Mouse (Mus musculus): ENCODE data around the gene Tob1. TPM values are rescaled to one million over a fixed set of nuclear protein-coding genes. Genes with fewer than 3 reads are reported as not detected.

Tob1 gene
- polyA plus RNA-seq, 1 experiment from 2014 or later = 36.6 TPM

DNA sequence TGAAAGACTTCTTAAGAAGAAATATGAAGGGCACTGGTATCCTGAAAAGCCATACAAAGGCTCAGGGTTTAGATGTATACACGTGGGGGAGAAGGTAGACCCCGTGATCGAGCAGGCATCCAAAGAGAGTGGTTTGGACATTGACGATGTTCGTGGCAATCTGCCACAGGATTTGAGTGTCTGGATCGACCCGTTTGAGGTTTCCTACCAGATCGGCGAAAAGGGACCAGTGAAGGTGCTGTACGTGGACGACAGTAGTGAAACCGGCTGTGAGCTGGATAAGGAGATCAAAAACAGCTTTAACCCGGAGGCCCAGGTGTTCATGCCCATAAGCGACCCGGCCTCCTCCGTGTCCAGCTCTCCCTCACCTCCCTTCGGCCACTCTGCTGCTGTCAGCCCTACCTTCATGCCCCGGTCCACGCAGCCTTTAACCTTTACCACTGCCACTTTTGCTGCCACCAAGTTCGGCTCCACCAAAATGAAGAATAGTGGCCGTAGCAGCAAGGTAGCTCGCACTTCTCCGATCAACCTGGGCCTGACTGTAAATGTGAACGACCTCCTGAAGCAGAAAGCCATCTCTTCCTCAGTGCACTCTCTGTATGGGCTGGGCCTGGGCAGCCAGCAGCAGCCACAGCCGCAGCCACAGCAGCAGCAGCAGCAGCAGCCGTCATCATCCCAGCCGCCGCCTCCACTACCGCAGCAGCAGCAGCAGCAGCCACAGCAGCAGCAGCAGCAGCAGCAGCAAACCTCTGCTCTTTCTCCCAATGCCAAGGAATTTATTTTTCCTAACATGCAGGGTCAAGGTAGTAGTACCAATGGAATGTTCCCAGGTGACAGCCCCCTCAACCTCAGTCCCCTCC lies 2.7 kb downstream of the Tob1 start:
- Histone ChIP-seq H3K4me3 (ENCODE audit: low read length) (peak overlapping the region; percentile 94; the same call in 1 of the 2 replicates), H3K9ac (ENCODE audit: low read depth, low read length) (peak overlapping the region; percentile 28; the same call in 1 of the 2 replicates), H3K27me3 (ENCODE audit: control insufficient read depth, insufficient read depth, low read length) (no peaks in the 10 kb centered on the region), H3K36me3 (ENCODE audit: control insufficient read depth, insufficient read depth, low read length) (peaks cover 13% of the 10 kb centered on the region), H3K9me3 (ENCODE audit: control insufficient read depth, low read length) (no peaks in the 10 kb centered on the region), H3K4me2 (replicated peaks; ENCODE audit: low read depth, low read length) (peak overlapping the region; percentile 45; the same call in 1 of the 2 replicates), H3K27ac (ENCODE audit: low read depth, low read length) (0 out of 2 replicates have a peak overlapping the region, but pooled peaks have one; percentile 24), H3K4me1 (ENCODE audit: control insufficient read depth, insufficient read depth, low read length) (peaks cover 5% of the 10 kb centered on the region; the same call in 1 of the 2 replicates)
- no peak for ATAC-seq (ENCODE audit: low FRiP score, low TSS enrichment)
- 74% methylated on average over 29 of the region's 29 CpGs for WGBS

- peaks cover 13% of the 10 kb centered on the region for H3K36me3 ChIP-seq (ENCODE audit: control insufficient read depth, insufficient read depth, low read length)
- 91% methylated on average over 3 of the region's 3 CpGs for WGBS
- H3K9ac ChIP-seq (ENCODE audit: low read depth, low read length) = no peak overlapping the region
- no peak overlapping the region for H3K27ac ChIP-seq (ENCODE audit: low read depth, low read length)
- H3K4me2 ChIP-seq (replicated peaks; ENCODE audit: low read depth, low read length) = no peak overlapping the region
- no peaks in the 10 kb centered on the region for H3K27me3 ChIP-seq (ENCODE audit: control insufficient read depth, insufficient read depth, low read length)
- peaks cover 5% of the 10 kb centered on the region; the same call in 1 of the 2 replicates for H3K4me1 ChIP-seq (ENCODE audit: control insufficient read depth, insufficient read depth, low read length)
- H3K4me3 ChIP-seq (ENCODE audit: low read length) = no peak overlapping the region
- no peaks in the 10 kb centered on the region for H3K9me3 ChIP-seq (ENCODE audit: control insufficient read depth, low read length)
- ATAC-seq (ENCODE audit: low FRiP score, low TSS enrichment) = no peak
These were observed 4.3 kb downstream of the Tob1 start for GRCm38 (mm10) chr11:94215581-94215980.

GRCm38 (mm10) chr11:94216247-94216646 lies 5.0 kb downstream of the Tob1 start:
- Histone ChIP-seq H3K4me1 (ENCODE audit: control insufficient read depth, insufficient read depth, low read length) (peaks cover 5% of the 10 kb centered on the region; the same call in 1 of the 2 replicates), H3K4me2 (replicated peaks; ENCODE audit: low read depth, low read length) (no peak overlapping the region), H3K9me3 (ENCODE audit: control insufficient read depth, low read length) (no peaks in the 10 kb centered on the region), H3K4me3 (ENCODE audit: low read length) (no peak overlapping the region), H3K36me3 (ENCODE audit: control insufficient read depth, insufficient read depth, low read length) (peaks cover 13% of the 10 kb centered on the region), H3K27ac (ENCODE audit: low read depth, low read length) (no peak overlapping the region), H3K27me3 (ENCODE audit: control insufficient read depth, insufficient read depth, low read length) (no peaks in the 10 kb centered on the region), H3K9ac (ENCODE audit: low read depth, low read length) (no peak overlapping the region)
- no peak for ATAC-seq (ENCODE audit: low FRiP score, low TSS enrichment)
- WGBS = 14% methylated on average over 2 of the region's 2 CpGs

GRCm38 (mm10) chr11:94221257-94221656 lies 10.0 kb downstream of the Tob1 start:
- Histone ChIP-seq H3K9ac (ENCODE audit: low read depth, low read length) (no peak overlapping the region), H3K27me3 (ENCODE audit: control insufficient read depth, insufficient read depth, low read length) (no peaks in the 10 kb centered on the region), H3K9me3 (ENCODE audit: control insufficient read depth, low read length) (no peaks in the 10 kb centered on the region), H3K36me3 (ENCODE audit: control insufficient read depth, insufficient read depth, low read length) (no peaks in the 10 kb centered on the region), H3K27ac (ENCODE audit: low read depth, low read length) (no peak overlapping the region), H3K4me2 (replicated peaks; ENCODE audit: low read depth, low read length) (no peak overlapping the region), H3K4me3 (ENCODE audit: low read length) (no peak overlapping the region), H3K4me1 (ENCODE audit: control insufficient read depth, insufficient read depth, low read length) (no peaks in the 10 kb centered on the region; the same call in 1 of the 2 replicates)
- no peak for ATAC-seq (ENCODE audit: low FRiP score, low TSS enrichment)
- WGBS = 94% methylated on average over 7 of the region's 7 CpGs

DNA sequence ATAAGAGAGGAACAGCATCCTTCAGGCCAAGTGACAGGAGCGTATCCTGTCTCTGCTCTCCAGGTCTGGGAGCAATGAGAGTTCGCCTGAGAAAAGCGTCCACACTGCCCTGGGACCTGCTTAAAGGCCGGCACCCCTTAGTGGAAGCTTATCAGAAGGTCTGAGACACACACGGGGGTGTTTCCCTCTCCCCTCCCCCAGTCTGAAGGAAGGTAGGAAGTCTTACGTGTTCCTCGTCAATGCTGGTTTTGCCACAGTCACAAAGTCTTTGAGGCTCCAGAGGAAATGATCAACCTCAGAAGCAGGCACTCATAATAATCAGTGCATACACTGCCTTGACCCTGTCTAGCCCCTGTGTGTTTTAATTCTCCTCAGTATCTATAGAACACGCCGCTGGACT lies 12.3 kb downstream of the Tob1 start:
- H3K4me1 ChIP-seq (ENCODE audit: control insufficient read depth, insufficient read depth, low read length) = no peaks in the 10 kb centered on the region
- H3K9me3 ChIP-seq (ENCODE audit: control insufficient read depth, low read length) = no peaks in the 10 kb centered on the region
- no peak overlapping the region for H3K4me3 ChIP-seq (ENCODE audit: low read length)
- H3K27ac ChIP-seq (ENCODE audit: low read depth, low read length) = no peak overlapping the region
- H3K27me3 ChIP-seq (ENCODE audit: control insufficient read depth, insufficient read depth, low read length) = no peaks in the 10 kb centered on the region
- 76% methylated on average over 9 of the region's 9 CpGs for WGBS
- no peak for ATAC-seq (ENCODE audit: low FRiP score, low TSS enrichment)
- H3K9ac ChIP-seq (ENCODE audit: low read depth, low read length) = no peak overlapping the region
- H3K4me2 ChIP-seq (replicated peaks; ENCODE audit: low read depth, low read length) = no peak overlapping the region
- no peaks in the 10 kb centered on the region for H3K36me3 ChIP-seq (ENCODE audit: control insufficient read depth, insufficient read depth, low read length)

GRCm38 (mm10) chr11:94225985-94226384 lies 14.7 kb downstream of the Tob1 start:
- H3K36me3 ChIP-seq (ENCODE audit: control insufficient read depth, insufficient read depth, low read length) = no peaks in the 10 kb centered on the region
- H3K27ac ChIP-seq (ENCODE audit: low read depth, low read length) = no peak overlapping the region
- no peak overlapping the region for H3K4me3 ChIP-seq (ENCODE audit: low read length)
- 41% methylated on average over 7 of the region's 7 CpGs for WGBS
- H3K27me3 ChIP-seq (ENCODE audit: control insufficient read depth, insufficient read depth, low read length) = no peaks in the 10 kb centered on the region
- H3K9me3 ChIP-seq (ENCODE audit: control insufficient read depth, low read length) = no peaks in the 10 kb centered on the region
- no peak overlapping the region for H3K9ac ChIP-seq (ENCODE audit: low read depth, low read length)
- peak; percentile 38; the same call in 1 of the 2 replicates for ATAC-seq (ENCODE audit: low FRiP score, low TSS enrichment)
- no peak overlapping the region for H3K4me2 ChIP-seq (replicated peaks; ENCODE audit: low read depth, low read length)
- no peaks in the 10 kb centered on the region for H3K4me1 ChIP-seq (ENCODE audit: control insufficient read depth, insufficient read depth, low read length)

DNA sequence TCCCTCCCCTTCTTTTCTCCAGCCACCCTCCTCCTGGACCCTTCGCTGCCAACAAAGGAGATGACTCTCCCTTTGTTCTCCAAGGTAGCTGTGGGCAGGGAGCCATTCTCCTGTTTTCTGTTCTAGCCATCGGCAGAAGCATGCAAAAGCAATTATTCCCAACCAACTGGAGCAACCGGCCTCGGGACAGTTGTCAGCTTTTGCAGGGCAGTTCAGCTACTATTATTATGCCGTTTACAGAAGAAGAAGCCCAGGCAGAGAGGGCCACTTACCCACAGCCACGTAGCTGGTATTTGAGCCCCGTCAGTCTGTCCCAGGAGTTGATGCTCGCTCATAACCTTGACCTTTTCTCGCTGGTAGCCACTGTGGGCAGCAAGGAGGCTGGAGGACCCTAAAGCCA lies 17.2 kb downstream of the Tob1 start:
- no peak overlapping the region for H3K9ac ChIP-seq (ENCODE audit: low read depth, low read length)
- ATAC-seq (ENCODE audit: low FRiP score, low TSS enrichment) = no peak
- H3K27me3 ChIP-seq (ENCODE audit: control insufficient read depth, insufficient read depth, low read length) = no peaks in the 10 kb centered on the region
- H3K4me1 ChIP-seq (ENCODE audit: control insufficient read depth, insufficient read depth, low read length) = no peaks in the 10 kb centered on the region
- no peaks in the 10 kb centered on the region for H3K36me3 ChIP-seq (ENCODE audit: control insufficient read depth, insufficient read depth, low read length)
- H3K4me3 ChIP-seq (ENCODE audit: low read length) = no peak overlapping the region
- no peaks in the 10 kb centered on the region for H3K9me3 ChIP-seq (ENCODE audit: control insufficient read depth, low read length)
- no peak overlapping the region for H3K27ac ChIP-seq (ENCODE audit: low read depth, low read length)
- 33% methylated on average over 9 of the region's 9 CpGs for WGBS
- H3K4me2 ChIP-seq (replicated peaks; ENCODE audit: low read depth, low read length) = no peak overlapping the region

DNA sequence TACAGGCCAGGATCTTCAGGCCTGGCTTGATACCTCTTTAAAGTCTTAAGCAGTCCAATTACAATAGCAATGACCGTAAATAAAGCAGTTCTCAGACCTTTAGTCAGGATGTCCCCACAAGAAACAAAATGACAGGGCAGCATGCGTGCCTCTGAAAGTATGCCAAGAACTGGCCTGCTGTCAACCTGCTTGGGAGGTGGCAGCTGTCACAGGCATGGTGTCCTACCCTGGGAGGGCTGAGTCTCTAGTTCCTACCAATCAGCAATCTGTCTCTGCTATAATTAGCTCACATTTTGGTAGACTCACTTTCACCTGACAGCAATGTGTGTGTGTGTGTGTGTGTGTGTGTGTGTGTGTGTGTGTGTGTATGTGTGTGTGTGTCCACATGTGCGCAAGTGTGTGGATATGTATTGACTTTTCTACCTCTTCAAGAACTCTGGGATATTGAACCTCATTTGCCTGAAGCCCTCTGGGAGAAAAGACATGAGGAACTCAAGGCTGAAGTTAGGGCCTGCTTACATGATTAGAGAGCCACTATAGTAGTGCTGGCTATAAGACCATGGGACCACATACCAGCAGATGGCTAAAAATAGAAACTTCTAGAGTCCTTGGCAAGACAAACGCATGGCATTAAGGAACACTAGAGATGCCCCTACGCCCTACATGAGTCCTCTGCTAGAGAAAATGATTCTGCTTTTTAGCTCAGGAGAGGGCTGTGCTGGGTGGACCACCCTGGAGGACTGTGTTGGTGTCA lies 18.1 kb downstream of the Tob1 start:
- Histone ChIP-seq H3K4me1 (ENCODE audit: control insufficient read depth, insufficient read depth, low read length) (no peaks in the 10 kb centered on the region), H3K4me2 (replicated peaks; ENCODE audit: low read depth, low read length) (no peak overlapping the region), H3K9me3 (ENCODE audit: control insufficient read depth, low read length) (no peaks in the 10 kb centered on the region), H3K4me3 (ENCODE audit: low read length) (no peak overlapping the region), H3K9ac (ENCODE audit: low read depth, low read length) (no peak overlapping the region), H3K27me3 (ENCODE audit: control insufficient read depth, insufficient read depth, low read length) (no peaks in the 10 kb centered on the region), H3K27ac (ENCODE audit: low read depth, low read length) (no peak overlapping the region), H3K36me3 (ENCODE audit: control insufficient read depth, insufficient read depth, low read length) (no peaks in the 10 kb centered on the region)
- no peak for ATAC-seq (ENCODE audit: low FRiP score, low TSS enrichment)
- 89% methylated on average over 5 of the region's 5 CpGs for WGBS

DNA sequence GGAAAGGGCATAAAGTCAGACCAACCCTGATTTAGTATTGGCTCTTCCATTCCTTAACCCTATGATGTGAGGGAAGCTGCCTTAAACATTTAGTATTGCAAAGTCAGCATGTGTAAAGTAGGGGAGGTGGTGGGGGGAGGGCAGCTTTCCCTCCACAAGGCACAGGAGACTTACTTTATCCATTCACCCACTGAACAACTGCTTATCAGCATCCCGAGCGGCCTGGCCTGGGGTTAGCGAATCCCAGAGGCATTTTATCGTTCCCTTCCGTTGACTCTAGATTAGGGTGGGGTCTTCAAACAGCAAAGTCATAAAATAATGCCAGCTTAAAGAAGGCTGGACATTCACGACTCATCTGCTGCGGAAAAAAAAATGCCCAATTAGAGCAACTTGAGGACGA lies 19.0 kb downstream of the Tob1 start:
- H3K4me1 ChIP-seq (ENCODE audit: control insufficient read depth, insufficient read depth, low read length) = no peaks in the 10 kb centered on the region
- WGBS = 78% methylated on average over 8 of the region's 8 CpGs
- no peak overlapping the region for H3K27ac ChIP-seq (ENCODE audit: low read depth, low read length)
- no peak overlapping the region for H3K4me3 ChIP-seq (ENCODE audit: low read length)
- H3K9me3 ChIP-seq (ENCODE audit: control insufficient read depth, low read length) = no peaks in the 10 kb centered on the region
- no peaks in the 10 kb centered on the region for H3K27me3 ChIP-seq (ENCODE audit: control insufficient read depth, insufficient read depth, low read length)
- ATAC-seq (ENCODE audit: low FRiP score, low TSS enrichment) = no peak
- H3K9ac ChIP-seq (ENCODE audit: low read depth, low read length) = no peak overlapping the region
- no peaks in the 10 kb centered on the region for H3K36me3 ChIP-seq (ENCODE audit: control insufficient read depth, insufficient read depth, low read length)
- H3K4me2 ChIP-seq (replicated peaks; ENCODE audit: low read depth, low read length) = no peak overlapping the region

Data from kidney, embryonic 14.5 days (tissue).